Mouse (Mus musculus): ENCODE data around the gene Gm5460.

Gm5460 gene

DNA sequence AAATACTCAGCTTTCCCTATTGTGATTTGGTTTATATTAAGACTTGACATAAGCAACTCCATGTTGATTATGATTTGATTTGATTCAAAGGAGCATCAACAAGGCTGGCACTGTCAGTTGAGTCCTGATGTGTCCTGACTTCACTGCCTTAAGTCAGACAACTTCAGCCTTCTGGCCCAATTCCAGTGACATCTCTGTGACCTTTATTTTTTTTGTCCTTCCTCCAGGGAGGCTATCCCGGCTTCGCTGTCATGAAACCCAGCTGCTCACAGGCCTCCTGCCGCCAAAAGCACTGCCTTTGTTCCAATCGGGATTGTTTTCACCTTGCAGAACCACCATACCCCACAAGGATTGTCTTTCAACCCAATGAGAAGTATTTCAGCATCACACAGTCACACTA is 58.8 kb downstream of the Gm5460 start:
- DNase-seq (ENCODE audit: low spot score) = no peak

GRCm38 (mm10) chr14:34077222-34077621 is 60.7 kb downstream of the Gm5460 start:
- no peak for DNase-seq (ENCODE audit: low spot score)

DNA sequence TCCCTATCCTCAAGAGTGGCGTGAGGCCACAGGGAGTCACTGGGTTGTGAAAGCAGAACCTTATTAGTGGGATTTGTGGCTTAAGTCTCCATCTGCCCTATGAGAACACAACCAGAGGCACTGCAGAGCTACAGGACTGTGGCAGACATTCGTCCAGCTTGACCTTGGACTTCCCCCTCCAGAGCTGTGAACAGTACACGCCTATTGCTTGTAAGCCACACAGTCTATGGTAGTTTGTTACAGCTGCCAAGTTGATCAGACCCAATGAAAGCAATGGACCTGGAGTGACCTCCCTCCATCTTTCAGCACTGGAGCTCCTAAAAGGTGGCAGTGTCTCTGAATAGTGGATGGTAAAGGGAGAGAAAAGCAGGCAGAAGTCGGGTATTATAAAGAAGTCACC is 61.7 kb downstream of the Gm5460 start:
- DNase-seq (ENCODE audit: low spot score) = no peak

- peak; percentile 30 for DNase-seq (ENCODE audit: low spot score)
Measured at GRCm38 (mm10) chr14:34080321-34080997, 63.9 kb downstream of the Gm5460 start.

DNA sequence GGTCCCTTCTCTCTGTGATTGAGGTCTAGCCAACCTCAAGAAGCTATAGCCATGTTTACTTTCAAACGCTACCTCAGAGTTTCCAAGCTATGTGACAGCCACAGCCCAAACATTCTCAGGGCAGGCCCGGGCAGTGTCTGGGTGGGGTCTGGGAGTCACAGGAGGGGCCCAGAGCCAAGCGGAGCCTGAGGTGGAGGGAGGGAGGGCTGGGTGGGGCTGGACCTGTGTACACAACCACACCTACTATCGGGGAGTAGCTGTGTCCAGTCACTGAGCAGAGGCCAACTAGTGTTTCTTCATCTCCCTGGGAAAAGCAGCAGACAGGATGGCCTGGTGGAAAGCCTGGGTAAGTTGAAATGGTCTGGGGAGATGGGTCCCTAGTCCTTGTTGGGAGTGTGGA is 69.2 kb downstream of the Gm5460 start, which contains the start of gene Anxa8:
Gene Anxa8, plus strand, starts transcription at position 251 of the 400 bp plus-strand sequence.
- DNase-seq (ENCODE audit: low spot score) = no peak

DNA sequence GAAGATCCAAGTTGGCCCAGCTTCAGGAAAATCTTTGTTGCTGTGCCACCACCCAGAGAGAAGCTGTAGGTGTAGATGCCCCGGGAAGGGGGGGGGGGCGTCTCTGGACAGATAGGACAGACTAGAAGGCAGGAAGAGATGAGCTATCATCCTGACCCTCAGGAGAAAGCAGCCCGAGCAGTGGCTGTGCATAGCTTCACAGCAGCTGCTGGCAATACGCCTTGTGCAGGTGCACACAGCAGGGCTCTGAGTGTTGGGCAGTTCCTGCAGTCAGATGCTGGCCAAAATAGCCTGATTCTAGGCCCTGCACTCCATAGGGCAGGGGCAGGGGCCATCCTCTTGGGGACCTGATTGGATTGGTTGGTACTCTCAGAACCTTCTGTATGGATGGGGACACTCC is 70.2 kb downstream of the Gm5460 start:
- DNase-seq (ENCODE audit: low spot score) = no peak

GRCm38 (mm10) chr14:34087856-34088398 is 71.4 kb downstream of the Gm5460 start:
- DNase-seq (ENCODE audit: low spot score) = no peak

DNA sequence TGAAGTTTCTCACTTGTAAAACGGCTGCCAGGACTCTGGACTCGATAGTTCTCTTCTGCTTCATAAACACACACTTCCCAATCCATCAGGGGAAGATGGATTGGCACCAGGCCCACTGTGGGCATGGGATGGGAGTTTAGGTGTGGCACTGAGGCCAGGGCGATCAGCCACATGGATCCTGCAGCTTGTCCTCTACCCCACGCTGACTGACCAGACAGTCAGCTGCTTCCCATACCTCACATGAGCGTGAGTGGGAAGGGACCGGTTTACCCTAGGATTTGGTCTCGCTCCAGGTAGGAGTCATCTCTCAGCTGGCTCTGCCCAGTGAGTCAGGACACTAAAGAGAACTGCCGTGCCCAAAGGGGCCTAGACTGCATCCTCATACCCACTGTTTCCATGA is 73.2 kb downstream of the Gm5460 start:
- no peak for DNase-seq (ENCODE audit: low spot score)

DNA sequence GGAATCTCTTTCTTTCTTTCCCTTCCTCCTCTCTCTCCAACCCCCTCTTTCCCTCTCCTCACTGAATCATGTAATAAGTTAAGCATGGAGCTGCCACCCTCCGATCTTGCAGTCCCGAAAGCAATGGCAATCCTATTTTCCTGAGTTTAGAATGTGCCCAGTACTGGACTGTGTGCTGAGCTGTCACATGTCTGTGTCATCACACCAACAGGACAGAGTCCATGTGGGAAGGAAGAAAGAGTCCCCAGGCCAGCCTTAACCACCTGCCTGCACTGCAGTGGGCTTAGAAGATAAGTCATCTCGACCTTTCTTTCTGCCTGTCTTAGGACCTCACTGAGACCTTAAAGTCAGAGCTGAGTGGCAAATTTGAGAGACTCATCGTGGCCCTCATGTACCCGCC is 74.9 kb downstream of the Gm5460 start:
- no peak for DNase-seq (ENCODE audit: low spot score)

DNA sequence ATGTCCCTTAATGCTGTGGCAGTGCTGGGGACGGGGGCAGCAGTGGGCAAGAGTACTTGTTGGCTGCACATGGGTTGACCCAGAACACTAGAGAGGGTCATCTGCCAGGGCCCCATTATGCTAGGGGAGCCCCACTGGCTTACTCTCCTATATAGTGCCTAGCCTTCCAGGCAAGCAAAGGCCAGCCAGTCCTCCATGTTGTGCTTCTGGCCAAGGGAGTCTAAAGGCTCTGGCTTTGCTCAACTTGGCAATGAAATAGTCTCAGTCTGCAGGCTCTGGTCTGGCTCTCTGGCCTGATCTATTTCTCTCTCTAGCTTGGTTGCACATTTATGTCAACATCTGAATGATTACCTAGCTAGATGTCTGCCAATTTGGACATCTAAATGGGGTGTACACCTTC is 76.3 kb downstream of the Gm5460 start:
- no peak for DNase-seq (ENCODE audit: low spot score)

GRCm38 (mm10) chr14:34096161-34096560 is 79.6 kb downstream of the Gm5460 start:
- DNase-seq (ENCODE audit: low spot score) = no peak
